8 mouse cellular contexts compared by ENCODE assay signal in genomic region chr8:106010748-106011642, GRCm38 (mm10). TPM values are rescaled to one million over a fixed set of nuclear protein-coding genes. Genes with fewer than 3 reads are reported as not detected.
DNase-seq lines count a peak whose midpoint lies in the region; ATAC-seq lines count a peak whose summit lies in the region.

No protein-coding gene starts in this region.

- peak; percentile 97 for ATAC-seq in hindbrain, embryonic 16.5 days

- no peaks in the 10 kb centered on the region for H3K27me3 ChIP-seq in hindbrain, embryonic 16.5 days (replicated peaks; ENCODE audit: control insufficient read depth, insufficient read depth, low read length)

- peak overlapping the region; percentile 97 for H3K4me2 ChIP-seq in hindbrain, embryonic 16.5 days (ENCODE audit: low read length)

- peaks cover 42% of the 10 kb centered on the region for H3K79me2 ChIP-seq in macrophage (ENCODE audit: inconsistent target)

- peak overlapping the region; percentile 69 for H3K4me3 ChIP-seq in hindbrain, embryonic 16.5 days (ENCODE audit: low read length)
- H3K4me3 ChIP-seq in macrophage (ENCODE audit: inconsistent target), result peak overlapping the region; percentile 81

- peak overlapping the region; percentile 77 for H3K27ac ChIP-seq in hindbrain, embryonic 16.5 days (ENCODE audit: low read depth, low read length)
- H3K27ac ChIP-seq in macrophage, result peak overlapping the region; percentile 70

- no peaks in the 10 kb centered on the region for H3K36me3 ChIP-seq in hindbrain, embryonic 16.5 days (ENCODE audit: control insufficient read depth, insufficient read depth, low read length)
- no peaks in the 10 kb centered on the region; the same call in 1 of the 2 replicates for H3K36me3 ChIP-seq in macrophage (ENCODE audit: inconsistent target)

- H3K4me1 ChIP-seq in hindbrain, embryonic 16.5 days (ENCODE audit: control insufficient read depth, insufficient read depth, low read depth, low read length), result peaks cover 14% of the 10 kb centered on the region

- peak; percentile 88 for DNase-seq in T-cell, adult 2 months (ENCODE audit: low spot score)
- DNase-seq in cerebellum, postnatal 36 days, result peak; percentile 95 to 97
- DNase-seq in frontal cortex, postnatal 36 days (ENCODE audit: low spot score in 2 of 2), result peak; percentile 94 to 97
- DNase-seq in left cerebral cortex, adult 18-20 months (ENCODE audit: low spot score in 2 of 2), result peak; percentile 96
- DNase-seq in right cerebral cortex, adult 18-20 months, result peak; percentile 95
- DNase-seq in urinary bladder, postnatal 10 days (ENCODE audit: low spot score), result peak; percentile 72

- 2% methylated on average over 74 of the region's 74 CpGs for WGBS in hindbrain, embryonic 16.5 days
- WGBS in macrophage (ENCODE audit: missing documents), result 1% methylated on average over 74 of the region's 74 CpGs

- no peaks in the 10 kb centered on the region for H3K9me3 ChIP-seq in hindbrain, embryonic 16.5 days (ENCODE audit: control insufficient read depth, low read length)

- peak overlapping the region; percentile 73 for H3K9ac ChIP-seq in hindbrain, embryonic 16.5 days (ENCODE audit: low read depth, low read length)

RNA-seq across cellular contexts. Expression of gene Ddx28, which starts 0.7 kb away (rescaled TPM):
- 20.3 and 22.1 TPM in 2 replicates for polyA plus RNA-seq in hindbrain, embryonic 16.5 days (2015; fragmentation: Nextera tagmentation; extraction: Ambion mirVana)
- total RNA-seq in left cerebral cortex, adult 18-20 months (2021), result 10 to 100 TPM; 14.5 to 17.2 TPM
- 10 to 100 TPM in 2 of 26 experiments, 1 to 10 TPM in 24; 3.6 to 10.7 (median 6.9) TPM for total RNA-seq in macrophage (2018; cell fraction: chromatin; rRNA removed)
- total RNA-seq in macrophage (2018; cell fraction: cytosol; rRNA removed), result 10 to 100 TPM; 14.7 to 22.6 (median 19.5) TPM
- total RNA-seq in macrophage (2018; cell fraction: nucleus; rRNA removed), result 10 to 100 TPM in 24 of 26 experiments, 1 to 10 TPM in 2; 8.5 to 24.3 (median 16.6) TPM
- 10.2 to 19.4 TPM (median 15.9 TPM) in 3 replicates for polyA plus RNA-seq in macrophage (2018)

RNA-seq across cellular contexts. Expression of gene Dpep2nb, which starts 5.2 kb away (rescaled TPM):
- polyA plus RNA-seq in hindbrain, embryonic 16.5 days (2015; fragmentation: Nextera tagmentation; extraction: Ambion mirVana), result not detected in 2 replicates
- not detected for total RNA-seq in left cerebral cortex, adult 18-20 months (2021)
- 1 to 10 TPM in 7 of 26 experiments, under 1 TPM in 4, not detected in 15; 0.80 to 2.4 (median 1.1) TPM for total RNA-seq in macrophage (2018; cell fraction: chromatin; rRNA removed)
- total RNA-seq in macrophage (2018; cell fraction: cytosol; rRNA removed), result under 1 TPM in 13 of 26 experiments, not detected in 13; 0.10 to 0.61 (median 0.18) TPM
- 10 to 100 TPM in 1 of 26 experiments, 1 to 10 TPM in 13, under 1 TPM in 5, not detected in 7; 0.46 to 11.4 (median 2.8) TPM for total RNA-seq in macrophage (2018; cell fraction: nucleus; rRNA removed)
- polyA plus RNA-seq in macrophage (2018), result not detected in 3 replicates

RNA-seq across cellular contexts. Expression of gene Dus2, which starts 19.9 kb away (rescaled TPM):
- polyA plus RNA-seq in hindbrain, embryonic 16.5 days (2015; fragmentation: Nextera tagmentation; extraction: Ambion mirVana), result 30.3 and 31.8 TPM in 2 replicates
- total RNA-seq in left cerebral cortex, adult 18-20 months (2021), result 10 to 100 TPM; 18.9 to 19.2 TPM
- 10 to 100 TPM; 35.4 to 88.9 (median 46.9) TPM for total RNA-seq in macrophage (2018; cell fraction: chromatin; rRNA removed)
- total RNA-seq in macrophage (2018; cell fraction: cytosol; rRNA removed), result 10 to 100 TPM in 11 of 26 experiments, 1 to 10 TPM in 15; 6.7 to 12.7 (median 9.4) TPM
- total RNA-seq in macrophage (2018; cell fraction: nucleus; rRNA removed), result 10 to 100 TPM; 21.8 to 40.3 (median 25.2) TPM
- 7.6 to 13.0 TPM (median 7.7 TPM) in 3 replicates for polyA plus RNA-seq in macrophage (2018)

RNA-seq across cellular contexts. Expression of gene Dpep3, which starts 31.8 kb away (rescaled TPM):
- polyA plus RNA-seq in hindbrain, embryonic 16.5 days (2015; fragmentation: Nextera tagmentation; extraction: Ambion mirVana), result not detected in 2 replicates
- total RNA-seq in left cerebral cortex, adult 18-20 months (2021), result not detected
- 10 to 100 TPM in 8 of 26 experiments, 1 to 10 TPM in 17, under 1 TPM in 1; 0.77 to 39.0 (median 4.7) TPM for total RNA-seq in macrophage (2018; cell fraction: chromatin; rRNA removed)
- total RNA-seq in macrophage (2018; cell fraction: cytosol; rRNA removed), result under 1 TPM in 24 of 26 experiments, not detected in 2; 0.08 to 0.86 (median 0.19) TPM
- 10 to 100 TPM in 10 of 26 experiments, 1 to 10 TPM in 16; 1.2 to 37.0 (median 6.7) TPM for total RNA-seq in macrophage (2018; cell fraction: nucleus; rRNA removed)
- polyA plus RNA-seq in macrophage (2018), result 0.10 to 0.34 TPM in 2 of 3 replicates, not detected in the other

RNA-seq across cellular contexts. Expression of gene Slc12a4, which starts 45.1 kb away (rescaled TPM):
- 14.6 and 17.1 TPM in 2 replicates for polyA plus RNA-seq in hindbrain, embryonic 16.5 days (2015; fragmentation: Nextera tagmentation; extraction: Ambion mirVana)
- 10 to 100 TPM; 17.3 to 19.2 TPM for total RNA-seq in left cerebral cortex, adult 18-20 months (2021)
- total RNA-seq in macrophage (2018; cell fraction: chromatin; rRNA removed), result 100 to 1,000 TPM in 7 of 26 experiments, 10 to 100 TPM in 19; 36.5 to 518 (median 63.6) TPM
- 10 to 100 TPM; 12.3 to 47.4 (median 24.5) TPM for total RNA-seq in macrophage (2018; cell fraction: cytosol; rRNA removed)
- total RNA-seq in macrophage (2018; cell fraction: nucleus; rRNA removed), result 100 to 1,000 TPM in 5 of 26 experiments, 10 to 100 TPM in 21; 34.2 to 296 (median 56.7) TPM
- 16.1 to 37.5 TPM (median 23.1 TPM) in 3 replicates for polyA plus RNA-seq in macrophage (2018)

Comparison
In these comparisons a context has a peak if more than half of its experiments do, and no peak if none do; other contexts are left out.
1. Peak in every context shown above with its lines: DNase-seq, ATAC-seq, H3K4me3 ChIP-seq and H3K27ac ChIP-seq.